Mouse (Mus musculus) heart, embryonic 11.5 days (tissue): ENCODE measurements around the gene Papln. TPM values are rescaled to one million over a fixed set of nuclear protein-coding genes. Genes with fewer than 3 reads are reported as not detected.

Experiments
- ATAC-seq: fragments of 200-750 bp; cut with Nextera tagmentation; replicated peaks from 2 replicates; pipeline ENCODE4 v1.8.0; 2017; ENCODE audit warnings: moderate library complexity; ENCODE audit not compliant: insufficient number of reproducible peaks, low FRiP score, low TSS enrichment
- H3K27ac ChIP-seq: fragments of 300-500 bp; sonication (generic); 2 replicates; pipeline ENCODE4 v1.5.1; 2014; ENCODE audit warnings: mild to moderate bottlenecking, low read depth, low read length
- H3K27me3 ChIP-seq: fragments of 300-500 bp; sonication (generic); 2 replicates; pipeline ENCODE4 v1.6.1; 2014; ENCODE audit warnings: mild to moderate bottlenecking, low read length, mixed read lengths; ENCODE audit not compliant: control insufficient read depth, insufficient read depth
- H3K36me3 ChIP-seq: fragments of 300-500 bp; sonication (generic); 2 replicates; pipeline ENCODE4 v1.6.1; 2014; ENCODE audit warnings: mild to moderate bottlenecking, low read length, moderate library complexity, mixed read lengths; ENCODE audit not compliant: control insufficient read depth, insufficient read depth
- H3K4me1 ChIP-seq: fragments of 300-500 bp; sonication (generic); 2 replicates; pipeline ENCODE4 v1.6.1; 2014; ENCODE audit warnings: low read length; ENCODE audit not compliant: control insufficient read depth, insufficient read depth
- H3K4me2 ChIP-seq: fragments of 300-500 bp; sonication (generic); 2 replicates; pipeline ENCODE4 v1.6.1; 2014; ENCODE audit warnings: mild to moderate bottlenecking, moderate library complexity
- H3K4me3 ChIP-seq: fragments of 300-500 bp; sonication (generic); 2 replicates; pipeline ENCODE4 v1.5.1; 2014; ENCODE audit warnings: low read depth, low read length
- H3K9ac ChIP-seq: fragments of 300-500 bp; sonication (generic); 2 replicates; pipeline ENCODE4 v1.6.1; 2014; ENCODE audit warnings: mild to moderate bottlenecking, low read depth, low read length, moderate library complexity
- H3K9me3 ChIP-seq: fragments of 300-500 bp; sonication (generic); replicated peaks from 2 replicates; pipeline ENCODE4 v1.6.1; 2016; ENCODE audit warnings: low read length; ENCODE audit not compliant: control insufficient read depth
- WGBS: fragments of 180-500 bp; shearing (Covaris S2); extraction: QIAGEN DNeasy Blood & Tissue Kit; methylation state at CpG from one replicate; pipeline ENCODE4 v1.1.7; 2014; ENCODE audit not compliant: insufficient replicate concordance; 5-methylcytosine and 5-hydroxymethylcytosine counted together
- polyA plus RNA-seq: library from polyadenylated mRNA; unstranded; fragments of >200 nt; fragmentation: Nextera tagmentation; extraction: Ambion mirVana; gene quantifications from 2 replicates; pipeline ENCODE4 v1.2.1, GENCODE M21; 2014

Gene Papln
- polyA plus RNA-seq, 1 experiment from 2014 or later: 0.10 TPM

DNA sequence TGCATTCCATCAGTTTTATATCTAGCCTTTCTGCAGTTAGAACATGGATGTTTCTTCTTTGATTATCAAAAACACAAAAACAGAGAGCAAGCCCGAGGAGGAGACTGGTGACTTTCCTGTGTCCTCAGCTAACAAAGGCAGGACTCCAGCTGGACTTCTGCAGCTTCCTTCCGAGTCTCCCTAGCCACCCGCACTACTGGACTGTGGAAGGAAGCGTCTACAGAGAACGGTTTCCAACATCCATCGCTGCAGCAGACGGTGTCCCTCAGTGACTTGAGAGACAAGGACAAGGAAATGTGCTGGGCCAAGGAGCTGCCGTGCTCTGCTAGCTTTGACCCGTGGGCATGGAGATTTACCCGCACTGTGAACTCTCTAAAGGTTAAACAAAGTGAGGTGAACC lies 29.4 kb upstream of the Papln start:
- Histone ChIP-seq H3K36me3 (peaks cover 15% of the 10 kb centered on the region), H3K4me3 (no peak overlapping the region), H3K9ac (no peak overlapping the region), H3K27ac (no peak overlapping the region), H3K9me3 (no peaks in the 10 kb centered on the region), H3K4me1 (no peaks in the 10 kb centered on the region), H3K27me3 (no peaks in the 10 kb centered on the region), H3K4me2 (no peak overlapping the region)
- 90% methylated on average over 10 of the region's 10 CpGs for WGBS
- ATAC-seq: no peak

- H3K36me3 ChIP-seq: peaks cover 15% of the 10 kb centered on the region
- 70% methylated on average over 8 of the region's 8 CpGs for WGBS
- ATAC-seq: no peak
Measured at GRCm38 (mm10) chr12:83736236-83736635, 27.2 kb upstream of the Papln start.

GRCm38 (mm10) chr12:83738651-83739050 lies 24.8 kb upstream of the Papln start:
- H3K27me3 ChIP-seq: no peaks in the 10 kb centered on the region
- WGBS: 93% methylated on average over 1 of the region's 1 CpGs

More at GRCm38 (mm10) chr12:83736236-83736635, 27.2 kb upstream of the Papln start:
- H3K27me3 ChIP-seq: no peaks in the 10 kb centered on the region
- H3K9me3 ChIP-seq: no peaks in the 10 kb centered on the region
- H3K4me1 ChIP-seq: no peaks in the 10 kb centered on the region
- H3K4me3 ChIP-seq: no peak overlapping the region
- no peak overlapping the region for H3K4me2 ChIP-seq
- H3K9ac ChIP-seq: no peak overlapping the region
- H3K27ac ChIP-seq: no peak overlapping the region; the same call in 1 of the 2 replicates

GRCm38 (mm10) chr12:83741722-83742121 lies 21.7 kb upstream of the Papln start:
- Histone ChIP-seq H3K4me2 (no peak overlapping the region), H3K9me3 (no peaks in the 10 kb centered on the region), H3K27ac (no peak overlapping the region), H3K4me1 (0 out of 2 replicates have a peak, but pooled peaks cover 3% of the 10 kb centered on the region), H3K9ac (no peak overlapping the region), H3K27me3 (no peaks in the 10 kb centered on the region), H3K36me3 (no peaks in the 10 kb centered on the region), H3K4me3 (no peak overlapping the region)
- 72% methylated on average over 5 of the region's 5 CpGs for WGBS
- ATAC-seq: no peak

More at GRCm38 (mm10) chr12:83738651-83739050, 24.8 kb upstream of the Papln start:
- no peak for ATAC-seq
- Histone ChIP-seq H3K9ac (no peak overlapping the region), H3K9me3 (no peaks in the 10 kb centered on the region), H3K4me3 (no peak overlapping the region), H3K4me2 (no peak overlapping the region), H3K27ac (no peak overlapping the region), H3K36me3 (peaks cover 7% of the 10 kb centered on the region), H3K4me1 (0 out of 2 replicates have a peak, but pooled peaks cover 3% of the 10 kb centered on the region)

GRCm38 (mm10) chr12:83742834-83743233 lies 20.6 kb upstream of the Papln start:
- no peak for ATAC-seq
- no peaks in the 10 kb centered on the region for H3K9me3 ChIP-seq
- WGBS: 48% methylated on average over 4 of the region's 4 CpGs
- H3K36me3 ChIP-seq: no peaks in the 10 kb centered on the region
- no peak overlapping the region for H3K4me3 ChIP-seq
- no peak overlapping the region for H3K27ac ChIP-seq
- H3K4me2 ChIP-seq: no peak overlapping the region
- no peaks in the 10 kb centered on the region for H3K27me3 ChIP-seq
- H3K4me1 ChIP-seq: 0 out of 2 replicates have a peak, but pooled peaks cover 3% of the 10 kb centered on the region
- H3K9ac ChIP-seq: no peak overlapping the region

- Histone ChIP-seq H3K9me3 (no peaks in the 10 kb centered on the region), H3K27me3 (no peaks in the 10 kb centered on the region), H3K4me1 (0 out of 2 replicates have a peak, but pooled peaks cover 3% of the 10 kb centered on the region), H3K4me3 (no peak overlapping the region), H3K4me2 (no peak overlapping the region), H3K27ac (no peak overlapping the region), H3K36me3 (no peaks in the 10 kb centered on the region), H3K9ac (no peak overlapping the region)
- ATAC-seq: no peak
- 51% methylated on average over 3 of the region's 3 CpGs for WGBS
Measured at GRCm38 (mm10) chr12:83743712-83744111, 19.7 kb upstream of the Papln start.

DNA sequence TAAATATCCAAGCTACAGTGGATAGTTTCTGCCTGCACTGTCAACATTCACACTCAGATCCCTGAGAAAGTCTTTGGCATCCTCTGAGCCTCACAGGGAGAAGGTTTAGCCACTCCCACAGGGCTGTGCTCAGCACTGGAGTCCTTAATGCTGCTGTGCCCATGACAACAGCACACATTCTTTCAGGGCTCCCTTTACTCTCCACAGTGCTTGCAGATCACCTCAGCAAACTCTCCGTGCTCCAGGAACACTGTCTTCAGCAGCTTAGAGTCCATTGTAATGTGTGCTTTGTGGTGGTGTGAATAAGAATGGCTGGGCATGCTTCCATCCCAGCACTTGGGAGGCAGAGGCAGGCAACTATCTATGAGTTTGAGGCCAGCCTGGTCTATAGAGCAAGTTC lies 14.2 kb upstream of the Papln start:
- 61% methylated on average over 1 of the region's 1 CpGs for WGBS
- Histone ChIP-seq H3K36me3 (no peaks in the 10 kb centered on the region), H3K27ac (no peak overlapping the region), H3K4me1 (no peaks in the 10 kb centered on the region), H3K9ac (no peak overlapping the region), H3K9me3 (no peaks in the 10 kb centered on the region), H3K4me3 (no peak overlapping the region), H3K4me2 (no peak overlapping the region), H3K27me3 (no peaks in the 10 kb centered on the region)
- ATAC-seq: no peak

DNA sequence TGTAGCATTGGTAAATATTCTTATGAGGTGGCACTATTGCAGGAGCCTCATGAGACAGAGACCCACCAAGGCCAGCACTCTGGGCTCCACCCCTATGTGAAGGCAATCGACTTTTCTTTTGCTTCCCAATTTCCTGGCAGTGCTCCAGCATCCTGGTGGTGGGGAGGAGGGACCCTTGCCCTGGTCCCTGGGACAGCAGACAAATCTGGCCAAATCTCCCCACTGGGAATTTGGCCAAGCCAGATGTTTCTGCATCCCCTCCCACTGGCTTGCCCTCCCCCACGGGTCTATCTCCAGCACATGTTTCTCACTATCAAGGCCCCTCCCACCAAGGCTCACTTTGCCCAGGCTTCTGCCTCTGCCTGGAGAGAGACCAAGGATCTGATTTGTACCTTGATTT lies 10.9 kb upstream of the Papln start:
- H3K36me3 ChIP-seq: no peaks in the 10 kb centered on the region
- WGBS: 18% methylated on average over 2 of the region's 2 CpGs
- H3K4me3 ChIP-seq: no peak overlapping the region
- H3K27ac ChIP-seq: no peak overlapping the region
- no peak overlapping the region for H3K9ac ChIP-seq
- no peaks in the 10 kb centered on the region for H3K9me3 ChIP-seq
- H3K4me1 ChIP-seq: no peaks in the 10 kb centered on the region
- no peaks in the 10 kb centered on the region for H3K27me3 ChIP-seq
- no peak for ATAC-seq
- no peak overlapping the region for H3K4me2 ChIP-seq

GRCm38 (mm10) chr12:83758735-83759134 lies 4.7 kb upstream of the Papln start:
- no peaks in the 10 kb centered on the region for H3K36me3 ChIP-seq
- no peak overlapping the region for H3K4me2 ChIP-seq
- H3K4me3 ChIP-seq: no peak overlapping the region
- 80% methylated on average over 10 of the region's 10 CpGs for WGBS
- H3K9me3 ChIP-seq: no peaks in the 10 kb centered on the region
- H3K27ac ChIP-seq: no peak overlapping the region
- H3K4me1 ChIP-seq: peaks cover 8% of the 10 kb centered on the region
- H3K9ac ChIP-seq: no peak overlapping the region
- ATAC-seq: no peak
- H3K27me3 ChIP-seq: no peaks in the 10 kb centered on the region
